Mouse (Mus musculus) heart, postnatal 4 days (tissue): Measurements from ENCODE around the gene Zfhx3. TPM values are rescaled to one million over a fixed set of nuclear protein-coding genes. Genes with fewer than 3 reads are reported as not detected.

Source experiments
- DNase-seq: peaks from one replicate; pipeline ENCODE4 v3.0.0; 2021
- total RNA-seq, 2 experiments: library from RNA; stranded (reverse); gene quantifications; 2 replicates each; pipeline ENCODE4 v1.2.3; 2021

The Zfhx3 gene
- total RNA-seq, 2 experiments from 2014 or later = 9.7 to 11.5 TPM

GRCm38 (mm10) chr8:108363435-108363834 is 421.0 kb downstream of the Zfhx3 start:
- DNase-seq = no peak

GRCm38 (mm10) chr8:108363856-108364255 is 421.4 kb downstream of the Zfhx3 start:
- no peak for DNase-seq

DNA sequence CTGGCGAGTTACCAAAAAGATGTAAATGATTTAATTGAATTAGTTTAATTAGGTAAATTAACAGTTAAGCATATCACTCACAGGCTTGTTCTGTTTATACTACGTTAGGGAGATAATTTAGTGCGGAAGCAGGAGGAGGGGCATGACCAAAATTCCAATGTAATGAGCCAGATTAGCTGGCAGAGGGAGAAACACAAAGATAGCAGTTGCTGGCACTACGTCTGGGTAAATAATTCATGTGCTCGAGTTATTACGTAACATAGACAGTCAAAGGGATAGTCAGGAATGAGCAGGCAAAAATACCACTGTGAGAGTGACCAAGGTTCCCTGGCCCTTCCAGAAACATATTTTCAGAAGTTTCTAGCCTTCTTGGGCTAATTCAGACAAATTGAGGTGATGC is 426.6 kb downstream of the Zfhx3 start:
- DNase-seq = peak; percentile 13

DNA sequence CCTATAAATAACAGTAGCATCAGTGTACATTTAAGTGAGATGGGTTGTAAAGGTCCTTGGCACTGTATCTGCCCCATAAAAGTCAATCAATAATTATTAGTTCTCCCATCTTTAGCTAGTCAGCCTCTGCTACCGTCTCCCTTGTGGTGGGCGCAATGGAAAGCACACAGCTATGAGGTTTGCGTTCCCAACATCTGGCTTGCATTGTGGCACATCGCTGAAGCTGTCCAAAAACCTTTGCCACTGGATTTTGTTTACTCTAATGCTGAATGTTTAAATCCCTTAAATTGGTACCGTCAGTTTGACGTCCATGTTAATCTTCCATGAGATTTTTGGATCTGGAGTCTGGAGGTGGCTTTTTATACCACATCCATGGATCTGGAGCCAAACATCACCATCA is 428.3 kb downstream of the Zfhx3 start:
- no peak for DNase-seq

DNA sequence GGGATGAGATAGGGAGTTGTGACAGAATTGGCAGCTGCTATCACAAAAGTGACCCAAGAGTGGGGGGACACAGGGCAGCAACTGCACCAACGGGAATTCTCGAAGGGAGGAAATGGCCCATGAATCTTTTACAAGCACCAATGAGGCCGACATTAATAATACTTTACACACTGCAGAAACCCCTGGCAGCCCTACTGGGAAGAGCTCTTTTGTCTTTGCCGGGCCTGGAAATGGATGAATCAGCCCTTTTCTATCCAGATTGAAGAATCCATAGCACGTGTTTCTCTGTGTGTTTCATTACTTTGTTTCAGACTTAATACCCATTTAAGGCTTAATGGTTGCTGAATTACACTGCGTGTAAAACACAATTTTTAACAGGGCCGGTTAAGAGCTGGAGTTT is 430.6 kb downstream of the Zfhx3 start:
- DNase-seq = no peak

GRCm38 (mm10) chr8:108378036-108378435 is 435.6 kb downstream of the Zfhx3 start:
- DNase-seq = no peak

- DNase-seq = no peak
Observed at GRCm38 (mm10) chr8:108383121-108383520, 440.7 kb downstream of the Zfhx3 start.

DNA sequence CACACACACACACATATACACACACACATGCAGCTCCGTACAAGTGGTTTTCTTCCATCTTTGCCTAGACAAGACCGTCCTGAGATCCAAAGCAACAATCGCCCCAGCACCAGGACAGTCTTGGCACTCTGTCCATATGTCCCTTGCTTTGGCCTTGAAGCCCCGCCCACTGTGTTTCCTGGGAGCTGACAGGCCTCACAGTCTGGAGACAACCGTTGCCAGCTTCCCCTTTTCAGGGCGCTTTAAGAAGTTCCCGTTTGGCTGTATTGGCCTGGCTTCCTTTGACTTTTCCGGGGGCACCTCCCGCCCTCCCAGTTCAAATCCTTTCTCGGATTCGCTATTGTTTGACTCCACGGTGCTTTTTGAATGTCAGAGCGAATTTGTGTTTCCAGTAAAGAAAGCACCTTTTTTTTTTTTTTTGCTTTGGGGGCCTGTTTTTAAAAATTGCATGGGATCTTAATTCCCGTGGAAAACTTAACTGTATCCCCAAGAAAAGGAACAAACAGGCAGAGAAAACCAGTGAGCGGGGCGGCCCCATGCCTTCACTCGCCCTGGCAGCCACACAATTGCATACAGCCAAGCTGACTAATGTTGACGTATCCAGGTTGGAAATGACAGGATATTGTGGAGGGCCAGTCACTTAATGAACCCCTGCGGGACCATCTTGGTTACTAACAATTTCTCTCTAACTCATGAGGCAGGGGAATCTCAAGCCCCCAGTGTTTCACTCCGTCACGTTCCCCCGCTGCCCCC is 444.9 kb downstream of the Zfhx3 start:
- peak; percentile 44 for DNase-seq

DNA sequence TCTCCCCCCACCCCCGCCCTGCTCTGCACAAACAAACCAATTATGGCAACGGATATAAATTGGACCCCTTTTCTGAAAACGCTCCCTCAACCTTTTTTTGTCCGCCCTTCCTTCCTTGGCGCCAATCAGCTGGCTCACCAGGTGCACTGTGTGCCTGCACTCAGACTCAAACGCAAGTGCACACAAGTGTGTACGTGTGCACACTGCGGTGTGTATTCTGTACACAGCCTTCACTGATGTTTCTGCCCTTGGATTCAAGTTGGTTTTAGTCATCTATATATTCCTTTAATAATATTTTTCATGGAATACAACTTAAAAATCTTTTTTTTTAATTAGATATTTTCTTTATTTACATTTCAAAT is 445.4 kb downstream of the Zfhx3 start:
- no peak for DNase-seq

- DNase-seq = no peak
Observed at GRCm38 (mm10) chr8:108392909-108393308, 450.5 kb downstream of the Zfhx3 start.

- DNase-seq = no peak
Observed at GRCm38 (mm10) chr8:108402149-108402548, 459.7 kb downstream of the Zfhx3 start.

DNA sequence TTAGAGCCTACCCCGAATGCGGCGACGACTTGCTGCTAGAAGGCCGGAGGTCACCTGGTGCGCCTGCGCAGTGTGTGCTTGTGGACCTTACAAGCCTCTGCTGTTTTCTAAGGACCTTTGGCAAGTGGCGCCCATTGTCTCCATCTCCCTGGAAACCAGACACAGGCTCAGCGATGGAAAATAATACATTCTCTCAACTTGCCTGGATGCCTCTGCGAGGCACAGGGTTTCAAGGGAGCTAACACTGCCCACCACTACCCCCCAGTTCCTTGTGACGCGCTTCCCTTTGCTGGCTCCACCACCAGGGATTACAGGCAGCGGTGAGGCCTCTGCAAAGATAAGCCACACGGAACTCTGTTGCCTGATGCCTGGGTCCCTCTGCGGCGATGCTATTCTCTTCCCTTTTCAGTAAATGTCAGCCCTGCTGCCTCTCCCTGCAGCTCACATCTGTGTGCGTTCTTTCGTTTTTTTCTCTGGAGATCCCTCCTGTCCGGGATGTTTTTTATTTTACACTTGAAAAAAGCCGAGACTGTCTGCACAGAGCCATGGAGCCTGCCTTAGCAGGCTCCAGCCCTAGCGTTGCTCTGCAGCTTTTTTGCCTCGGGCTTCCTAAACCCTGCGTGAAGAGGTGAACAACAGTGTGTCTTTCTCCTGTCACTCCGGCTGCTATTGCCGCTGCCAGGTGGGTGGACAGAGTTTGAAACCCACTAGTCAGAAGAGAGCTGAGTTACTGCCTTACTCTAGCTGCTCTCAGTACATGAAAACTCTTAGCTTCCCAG is 464.5 kb downstream of the Zfhx3 start:
- no peak for DNase-seq

DNA sequence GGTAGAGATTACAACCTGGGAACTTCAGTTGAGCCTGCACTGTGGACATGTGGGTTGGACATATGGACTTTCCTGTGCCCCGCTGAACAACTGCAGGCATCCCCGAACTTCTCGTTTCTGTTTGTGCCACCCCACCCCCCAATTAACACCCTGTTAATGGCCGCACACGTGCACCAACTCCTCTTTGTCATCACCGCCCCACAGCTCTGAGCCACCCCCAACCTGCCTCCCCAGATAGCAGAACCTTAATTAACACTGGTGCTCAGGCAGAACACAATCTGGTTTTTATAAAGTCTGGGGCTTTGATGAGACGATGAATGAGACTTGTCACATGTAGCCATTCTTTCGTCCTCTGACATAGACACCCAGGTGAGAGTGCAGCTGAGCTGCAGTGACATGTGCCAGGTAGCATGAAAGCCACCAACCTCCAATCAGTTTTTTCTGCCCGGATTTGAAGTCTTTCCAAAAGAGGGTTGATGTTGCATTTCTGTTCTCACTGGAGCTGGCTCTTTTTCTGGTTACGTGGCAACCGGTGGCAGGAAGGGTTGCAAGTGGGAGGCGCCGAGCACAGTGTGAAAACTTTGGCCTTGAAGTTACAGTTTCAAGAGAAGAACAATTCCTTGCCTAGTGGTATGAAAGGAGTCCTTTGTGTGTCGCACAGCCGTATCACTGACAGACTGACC is 476.9 kb downstream of the Zfhx3 start:
- DNase-seq = no peak

DNA sequence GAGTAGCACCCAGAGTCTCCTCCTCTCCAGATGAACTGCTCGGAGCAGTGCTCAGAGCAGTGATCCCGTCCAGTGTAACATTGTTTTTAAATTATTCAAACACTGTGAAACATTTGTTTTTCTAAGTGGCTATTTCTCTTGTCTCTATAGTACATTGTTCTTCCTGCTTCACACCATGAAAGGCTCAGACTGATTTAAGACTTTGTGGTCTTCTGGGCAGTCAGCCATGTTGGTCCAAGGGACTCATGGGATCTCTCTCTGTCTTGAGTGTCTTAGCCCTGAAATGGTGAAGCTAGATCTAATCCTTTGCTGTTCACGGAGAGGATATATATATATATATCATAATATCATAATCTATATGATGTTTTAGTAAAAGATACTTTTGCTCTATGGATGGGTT is 480.1 kb downstream of the Zfhx3 start:
- no peak for DNase-seq

- peak; percentile 64 for DNase-seq
Observed at GRCm38 (mm10) chr8:108424337-108424736, 481.9 kb downstream of the Zfhx3 start.

DNA sequence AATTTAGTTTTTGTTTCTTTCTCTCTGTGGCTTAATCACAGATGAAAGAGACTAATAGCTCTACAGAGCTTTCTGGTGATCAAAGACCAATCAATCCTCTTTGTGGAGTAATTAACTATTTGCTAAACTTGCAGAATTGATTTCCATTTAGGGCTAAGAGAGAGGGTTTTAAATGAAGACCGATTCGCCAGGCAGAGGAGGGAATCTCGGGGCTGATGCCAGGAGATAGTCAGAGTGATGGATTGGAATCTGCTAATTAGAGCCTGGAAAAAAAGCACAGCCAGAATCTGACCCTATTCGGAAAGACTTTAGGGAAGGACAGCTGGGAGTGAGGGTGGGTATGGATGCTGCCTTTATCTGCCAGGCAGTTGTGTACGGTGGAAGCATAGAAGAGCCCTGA is 490.9 kb downstream of the Zfhx3 start:
- no peak for DNase-seq

- no peak for DNase-seq
Observed at GRCm38 (mm10) chr8:108434510-108434909, 492.1 kb downstream of the Zfhx3 start.

GRCm38 (mm10) chr8:108436336-108436735 is 493.9 kb downstream of the Zfhx3 start:
- no peak for DNase-seq

GRCm38 (mm10) chr8:108437316-108437830 is 494.9 kb downstream of the Zfhx3 start:
- no peak for DNase-seq

- DNase-seq = no peak
Observed at GRCm38 (mm10) chr8:108440476-108440875, 498.0 kb downstream of the Zfhx3 start.

DNA sequence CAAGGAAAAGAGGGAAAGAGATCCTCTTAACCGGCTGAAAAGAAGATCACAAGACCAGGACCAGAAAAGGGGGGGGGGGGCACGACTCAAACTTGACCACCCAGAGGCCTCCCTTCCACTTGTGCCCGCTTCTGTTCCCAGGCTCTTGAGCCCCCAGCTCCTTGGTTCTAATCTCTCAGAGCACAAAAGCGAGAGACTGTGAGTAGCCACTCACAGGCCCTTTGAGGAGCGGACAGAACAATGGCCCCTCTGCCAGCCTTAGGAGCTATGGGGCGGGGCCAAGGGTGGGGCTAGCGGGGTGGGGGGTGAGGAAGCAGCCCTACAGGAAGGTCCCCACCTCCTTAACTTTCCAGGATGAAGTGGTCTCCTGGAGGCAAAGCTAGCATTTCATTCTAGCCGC is 508.4 kb downstream of the Zfhx3 start:
- DNase-seq = no peak

DNA sequence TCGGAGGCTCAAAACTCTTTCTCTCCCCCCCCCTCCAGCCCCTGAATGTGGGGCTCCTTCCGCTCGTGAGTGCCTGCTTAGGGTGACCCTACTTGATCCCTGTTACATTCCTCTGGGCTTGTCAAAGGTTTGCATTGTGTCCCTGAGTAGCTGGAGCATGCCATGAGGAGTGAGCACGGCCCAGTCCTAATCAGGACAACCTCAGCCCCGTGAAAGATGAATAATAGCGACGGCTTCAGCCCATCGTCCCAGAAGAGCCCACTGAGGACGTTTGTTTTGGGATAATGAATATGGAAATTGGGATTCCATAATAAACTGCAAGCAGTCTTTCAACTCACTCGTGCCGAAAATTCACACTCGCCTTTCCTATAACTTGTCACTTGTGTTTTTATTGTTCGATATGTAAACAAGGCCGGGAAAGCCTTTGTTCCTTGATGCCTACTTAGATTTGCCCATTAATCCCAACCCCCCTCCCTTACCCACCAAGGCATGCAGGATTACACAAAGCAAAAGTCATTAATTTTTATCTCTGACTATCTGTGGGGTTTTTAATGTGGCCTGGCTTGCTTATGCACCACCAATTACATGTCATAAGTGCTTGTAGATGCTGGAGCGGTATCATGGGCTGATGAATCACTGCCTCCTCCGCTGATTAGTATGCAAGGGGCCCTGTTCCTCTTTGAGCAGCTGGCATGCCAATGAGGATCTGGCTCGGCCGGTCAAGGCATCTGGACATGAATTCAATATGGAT is 512.3 kb downstream of the Zfhx3 start:
- DNase-seq = no peak

GRCm38 (mm10) chr8:108466653-108467052 is 524.2 kb downstream of the Zfhx3 start:
- no peak for DNase-seq
